Mouse (Mus musculus) forebrain, embryonic 16.5 days (tissue): ENCODE measurements at regions not wholly inside any gene's neighbourhood (a gene's known extent, or its start where the extent isn't known, plus 50 kb on each side); places are given as distances from the start of the nearest gene placed in this dataset.
"Not testable (repeated sequence)": the region's sequence is repeated elsewhere in the genome, so short reads cannot be mapped to it uniquely, and the experiment has no call there.

Experiments
- ATAC-seq: fragments of 200-750 bp; cut with Nextera tagmentation; 2 replicates; pipeline ENCODE4 v1.8.0; 2017; ENCODE audit warnings: mild to moderate bottlenecking, moderate library complexity
- H3K27ac ChIP-seq: fragments of 300-500 bp; sonication (generic); 2 replicates; pipeline ENCODE4 v1.5.1; 2014; ENCODE audit warnings: low read length, control low read depth
- H3K27me3 ChIP-seq: fragments of 300-500 bp; sonication (generic); replicated peaks from 2 replicates; pipeline ENCODE4 v1.6.1; 2014; ENCODE audit warnings: low read length; ENCODE audit not compliant: control insufficient read depth, insufficient read depth
- H3K36me3 ChIP-seq: fragments of 300-500 bp; sonication (generic); 2 replicates; pipeline ENCODE4 v1.6.1; 2014; ENCODE audit not compliant: control insufficient read depth, insufficient read depth
- H3K4me1 ChIP-seq: fragments of 300-500 bp; sonication (generic); replicated peaks from 2 replicates; pipeline ENCODE4 v1.6.1; 2014; ENCODE audit warnings: low read length; ENCODE audit not compliant: control insufficient read depth, insufficient read depth
- H3K4me2 ChIP-seq: fragments of 300-500 bp; sonication (generic); 2 replicates; pipeline ENCODE4 v1.6.1; 2014; ENCODE audit warnings: mild to moderate bottlenecking, low read length, control low read depth
- H3K4me3 ChIP-seq: fragments of 300-500 bp; sonication (generic); replicated peaks from 2 replicates; pipeline ENCODE4 v1.5.1; 2014; ENCODE audit warnings: mild to moderate bottlenecking, low read length, control low read depth
- H3K9ac ChIP-seq: fragments of 300-500 bp; sonication (generic); replicated peaks from 2 replicates; pipeline ENCODE4 v1.6.1; 2014; ENCODE audit warnings: low read depth, low read length, control low read depth
- H3K9me3 ChIP-seq: fragments of 300-500 bp; sonication (generic); 2 replicates; pipeline ENCODE4 v1.6.1; 2016; ENCODE audit warnings: low read length; ENCODE audit not compliant: control insufficient read depth
- WGBS: fragments of 180-500 bp; shearing (Covaris S2); extraction: QIAGEN DNeasy Blood & Tissue Kit; methylation state at CpG from one replicate; pipeline ENCODE4 v1.1.7; 2014; 5-methylcytosine and 5-hydroxymethylcytosine counted together

GRCm38 (mm10) chr14:52700851-52701250 lies 205.3 kb upstream of the Olfr1507 start:
- WGBS, result 86% methylated on average over 1 of the region's 1 CpGs
- not testable (repeated sequence) for H3K4me3 ChIP-seq, H3K36me3 ChIP-seq, H3K27me3 ChIP-seq, ATAC-seq, H3K4me1 ChIP-seq, H3K9ac ChIP-seq, H3K9me3 ChIP-seq, H3K4me2 ChIP-seq, H3K27ac ChIP-seq

- H3K9me3 ChIP-seq, H3K27ac ChIP-seq, H3K9ac ChIP-seq, H3K36me3 ChIP-seq, H3K4me1 ChIP-seq, H3K27me3 ChIP-seq, H3K4me2 ChIP-seq, ATAC-seq, H3K4me3 ChIP-seq: not testable (repeated sequence)
- WGBS, result no CpG with 5 or more reads among the region's 1 CpGs
Observed at GRCm38 (mm10) chr14:52683636-52684035, 188.1 kb upstream of the Olfr1507 start.

GRCm38 (mm10) chr14:52654355-52654754 lies 158.8 kb upstream of the Olfr1507 start:
- no peaks in the 10 kb centered on the region for H3K36me3 ChIP-seq
- no peaks in the 10 kb centered on the region for H3K27me3 ChIP-seq
- H3K4me3 ChIP-seq, result no peak overlapping the region
- H3K9me3 ChIP-seq, result peaks cover 4% of the 10 kb centered on the region; the same call in 1 of the 2 replicates
- no peak for ATAC-seq
- H3K4me1 ChIP-seq, result no peaks in the 10 kb centered on the region
- H3K4me2 ChIP-seq, result no peak overlapping the region
- WGBS, result 69% methylated on average over 6 of the region's 6 CpGs
- H3K27ac ChIP-seq, result no peak overlapping the region
- H3K9ac ChIP-seq, result no peak overlapping the region

- H3K4me2 ChIP-seq, result no peak overlapping the region
- H3K9me3 ChIP-seq, result no peaks in the 10 kb centered on the region
- ATAC-seq, result no peak
- whole genome bisulfite sequencing, result 75% methylated on average over 2 of the region's 2 CpGs
- no peaks in the 10 kb centered on the region for H3K27me3 ChIP-seq
- H3K9ac ChIP-seq, result no peak overlapping the region
- H3K27ac ChIP-seq, result no peak overlapping the region
- H3K4me3 ChIP-seq, result no peak overlapping the region
- H3K36me3 ChIP-seq, result no peaks in the 10 kb centered on the region
- no peaks in the 10 kb centered on the region for H3K4me1 ChIP-seq
Observed at GRCm38 (mm10) chr14:52638179-52638578, 142.6 kb upstream of the Olfr1507 start.

GRCm38 (mm10) chr14:52622184-52622583 lies 126.6 kb upstream of the Olfr1507 start:
- Histone ChIP-seq H3K4me1 (no peaks in the 10 kb centered on the region), H3K9me3 (peaks cover 2% of the 10 kb centered on the region; the same call in 1 of the 2 replicates), H3K27ac (no peak overlapping the region), H3K4me3 (no peak overlapping the region), H3K4me2 (no peak overlapping the region), H3K27me3 (no peaks in the 10 kb centered on the region), H3K36me3 (no peaks in the 10 kb centered on the region), H3K9ac (no peak overlapping the region)
- WGBS, result 31% methylated on average over 4 of the region's 4 CpGs
- ATAC-seq, result no peak

- no peaks in the 10 kb centered on the region for H3K27me3 ChIP-seq
- no peak overlapping the region for H3K9ac ChIP-seq
- no peak overlapping the region for H3K27ac ChIP-seq
- ATAC-seq, result no peak
- H3K4me2 ChIP-seq, result no peak overlapping the region
- H3K4me1 ChIP-seq, result no peaks in the 10 kb centered on the region
- H3K9me3 ChIP-seq, result no peaks in the 10 kb centered on the region
- H3K4me3 ChIP-seq, result no peak overlapping the region
- H3K36me3 ChIP-seq, result no peaks in the 10 kb centered on the region
- 42% methylated on average over 3 of the region's 3 CpGs for WGBS
Observed at GRCm38 (mm10) chr14:52580319-52580718, 84.8 kb upstream of the Olfr1507 start.

GRCm38 (mm10) chr14:52566920-52567319 lies 71.4 kb upstream of the Olfr1507 start:
- Histone ChIP-seq H3K9ac (no peak overlapping the region), H3K4me3 (no peak overlapping the region), H3K9me3 (no peaks in the 10 kb centered on the region), H3K36me3 (no peaks in the 10 kb centered on the region), H3K4me2 (no peak overlapping the region), H3K4me1 (no peaks in the 10 kb centered on the region), H3K27ac (no peak overlapping the region), H3K27me3 (no peaks in the 10 kb centered on the region)
- ATAC-seq, result no peak
- WGBS, result 86% methylated on average over 5 of the region's 5 CpGs

GRCm38 (mm10) chr14:52565606-52566005 lies 70.1 kb upstream of the Olfr1507 start:
- H3K4me3 ChIP-seq, result no peak overlapping the region
- no peak overlapping the region for H3K27ac ChIP-seq
- H3K36me3 ChIP-seq, result no peaks in the 10 kb centered on the region
- no peaks in the 10 kb centered on the region for H3K9me3 ChIP-seq
- no peak overlapping the region for H3K9ac ChIP-seq
- no peak for ATAC-seq
- no peak overlapping the region for H3K4me2 ChIP-seq
- no peaks in the 10 kb centered on the region for H3K27me3 ChIP-seq
- WGBS, result 68% methylated on average over 4 of the region's 4 CpGs
- no peaks in the 10 kb centered on the region for H3K4me1 ChIP-seq

- H3K4me2 ChIP-seq, H3K9ac ChIP-seq, ATAC-seq, H3K4me3 ChIP-seq, H3K27me3 ChIP-seq, H3K9me3 ChIP-seq, H3K27ac ChIP-seq, H3K4me1 ChIP-seq, H3K36me3 ChIP-seq: not testable (repeated sequence)
- WGBS, result 90% methylated on average over 13 of the region's 13 CpGs
Observed at GRCm38 (mm10) chr14:52556340-52556739, 60.8 kb upstream of the Olfr1507 start.

- Histone ChIP-seq H3K4me2 (no peak overlapping the region), H3K9me3 (no peaks in the 10 kb centered on the region; the same call in 1 of the 2 replicates), H3K4me1 (no peaks in the 10 kb centered on the region), H3K27me3 (no peaks in the 10 kb centered on the region), H3K4me3 (no peak overlapping the region), H3K36me3 (no peaks in the 10 kb centered on the region), H3K27ac (no peak overlapping the region), H3K9ac (no peak overlapping the region)
- ATAC-seq, result no peak
Observed at GRCm38 (mm10) chr14:52553399-52553798, 57.9 kb upstream of the Olfr1507 start.
